Mouse (Mus musculus) intestine, embryonic 14.5 days (tissue): ENCODE measurements around the gene Il3. TPM values are rescaled to one million over a fixed set of nuclear protein-coding genes. Genes with fewer than 3 reads are reported as not detected.

Source experiments
- ATAC-seq: fragments of 200-750 bp; cut with Nextera tagmentation; replicated peaks from 2 replicates; pipeline ENCODE4 v1.8.0; 2017; ENCODE audit warnings: low read depth, moderate number of reproducible peaks, moderate TSS enrichment, moderate library complexity; ENCODE audit not compliant: low FRiP score, low TSS enrichment
- DNase-seq: peaks from one replicate; pipeline ENCODE4 v3.0.0-alpha.2; 2018; ENCODE audit warnings: low spot score
- H3K27ac ChIP-seq: fragments of 300-500 bp; sonication (generic); 2 replicates; pipeline ENCODE4 v1.5.1; 2014; ENCODE audit warnings: low read depth, mild to moderate bottlenecking, control low read depth
- H3K27me3 ChIP-seq: fragments of 300-500 bp; sonication (generic); replicated peaks from 2 replicates; pipeline ENCODE4 v1.6.1; 2014; ENCODE audit warnings: low read length, control low read depth; ENCODE audit not compliant: control insufficient read depth, insufficient read depth
- H3K36me3 ChIP-seq: fragments of 300-500 bp; sonication (generic); 2 replicates; pipeline ENCODE4 v1.6.1; 2014; ENCODE audit warnings: low read length, control low read depth; ENCODE audit not compliant: control insufficient read depth, insufficient read depth
- H3K4me1 ChIP-seq: fragments of 300-500 bp; sonication (generic); replicated peaks from 2 replicates; pipeline ENCODE4 v1.6.1; 2014; ENCODE audit warnings: low read length, control low read depth, mixed read lengths; ENCODE audit not compliant: control insufficient read depth, insufficient read depth
- H3K4me2 ChIP-seq: fragments of 300-500 bp; sonication (generic); 2 replicates; pipeline ENCODE4 v1.6.1; 2014; ENCODE audit warnings: low read length
- H3K4me3 ChIP-seq: fragments of 300-500 bp; sonication (generic); 2 replicates; pipeline ENCODE4 v1.5.1; 2014; ENCODE audit warnings: low read depth, low read length, control low read depth, mixed read lengths
- H3K9ac ChIP-seq: fragments of 300-500 bp; sonication (generic); 2 replicates; pipeline ENCODE4 v1.6.1; 2014; ENCODE audit warnings: mild to moderate bottlenecking, low read length
- H3K9me3 ChIP-seq: fragments of 300-500 bp; sonication (generic); 2 replicates; pipeline ENCODE4 v1.6.1; 2016; ENCODE audit warnings: low read length, control low read depth; ENCODE audit not compliant: control insufficient read depth
- WGBS: fragments of 180-500 bp; shearing (Covaris S2); extraction: QIAGEN DNeasy Blood & Tissue Kit; methylation state at CpG from one replicate; pipeline ENCODE4 v1.1.7; 2014; 5-methylcytosine and 5-hydroxymethylcytosine counted together
- polyA plus RNA-seq: library from polyadenylated mRNA; unstranded; fragments of >200 nt; fragmentation: Nextera tagmentation; extraction: Ambion mirVana; gene quantifications from 2 replicates; pipeline ENCODE4 v1.2.1, GENCODE M21; 2014

Il3 gene
- polyA plus RNA-seq, 1 experiment from 2014 or later: not detected

- no peak overlapping the region for H3K9ac ChIP-seq
- no peaks in the 10 kb centered on the region for H3K4me1 ChIP-seq
- H3K4me3 ChIP-seq: no peak overlapping the region
- no peaks in the 10 kb centered on the region for H3K27me3 ChIP-seq
- WGBS: 71% methylated on average over 6 of the region's 6 CpGs
- DNase-seq: no peak
- no peak overlapping the region for H3K4me2 ChIP-seq
- ATAC-seq: no peak
- H3K9me3 ChIP-seq: no peaks in the 10 kb centered on the region
- no peak overlapping the region for H3K27ac ChIP-seq
- no peaks in the 10 kb centered on the region for H3K36me3 ChIP-seq
Measured at GRCm38 (mm10) chr11:54216091-54216490, 51.0 kb downstream of the Il3 start.

Other genes starting within 250 kb of the Il3 start
- 0.18 and 0.51 TPM in 2 replicates for gene Slc22a4, start 239.2 kb downstream of the Il3 start, polyA plus RNA-seq
- 48.2 and 59.5 TPM in 2 replicates for gene Pdlim4, start 198.3 kb downstream of the Il3 start, polyA plus RNA-seq
- gene P4ha2, start 167.2 kb downstream of the Il3 start, polyA plus RNA-seq: 38.7 and 44.4 TPM in 2 replicates
- 0.31 TPM in 1 of 2 replicates, not detected in the other for gene Csf2, start 17.6 kb downstream of the Il3 start, polyA plus RNA-seq
- 1.9 and 2.6 TPM in 2 replicates for gene Acsl6, start 36.5 kb upstream of the Il3 start, polyA plus RNA-seq
- gene Meikin, start 103.4 kb upstream of the Il3 start, polyA plus RNA-seq: not detected in 2 replicates
- gene Fnip1, start 170.9 kb upstream of the Il3 start, polyA plus RNA-seq: 12.4 and 14.0 TPM in 2 replicates